ENCODE assay signal across 7 mouse cellular contexts in genomic region chr3:142490465-142490864, GRCm38 (mm10). TPM values are rescaled to one million over a fixed set of nuclear protein-coding genes. Genes with fewer than 3 reads are reported as not detected.
DNase-seq lines count a peak whose midpoint lies in the region; ATAC-seq lines count a peak whose summit lies in the region.

No protein-coding gene starts in this region.

- ATAC-seq in megakaryocyte, adult 5-6 weeks (ENCODE audit: poor library complexity, severe bottlenecking), result peak; percentile 81

- H3K4me3 ChIP-seq in forebrain, embryonic 10.5 days, result no peak overlapping the region

- no peaks in the 10 kb centered on the region for H3K27me3 ChIP-seq in forebrain, embryonic 10.5 days (ENCODE audit: poor library complexity, severe bottlenecking)

- no peaks in the 10 kb centered on the region for H3K4me1 ChIP-seq in forebrain, embryonic 10.5 days

- peak; percentile 58 for DNase-seq in Muller cell, postnatal 12 days (ENCODE audit: inconsistent ontology term)
- DNase-seq in brain, adult 2 months (ENCODE audit: low read depth, low spot score), result peak; percentile 84
- DNase-seq in forebrain, embryonic 10.5 days (ENCODE audit: extremely low spot score, low spot score), result peak; percentile 54
- peak; percentile 69 to 73 for DNase-seq in heart, postnatal 36 days
- peak; percentile 54 to 73 for DNase-seq in layer of hippocampus, postnatal 10 days (ENCODE audit: low spot score in 2 of 2)
- DNase-seq in right cerebral cortex, postnatal 10 days (ENCODE audit: low spot score in 2 of 2), result peak; percentile 40 to 73

- H3K9me3 ChIP-seq in forebrain, embryonic 10.5 days, result no peaks in the 10 kb centered on the region

- 82% methylated on average over 1 of the region's 1 CpGs for WGBS in forebrain, embryonic 10.5 days

- H3K36me3 ChIP-seq in forebrain, embryonic 10.5 days (replicated peaks), result no peaks in the 10 kb centered on the region

- no peak overlapping the region for H3K27ac ChIP-seq in forebrain, embryonic 10.5 days

- intact Hi-C loops in heart, postnatal 36 days (cut with DNase I), result loop anchor here (1.0 to 2.0 kb wide), 4 partner anchors 71 to 218 kb away; no protein-coding TSS in a partner anchor

RNA-seq across cellular contexts. Expression of gene Gbp5, which starts 3.3 kb away (rescaled TPM):
- not detected in 2 replicates for polyA plus RNA-seq in forebrain, embryonic 10.5 days (2016; fragmentation: Nextera tagmentation; extraction: Ambion mirVana)
- total RNA-seq in heart, postnatal 36 days (2021), result 10 to 100 TPM in 1 of 2 experiments, 1 to 10 TPM in 1; 6.7 to 11.9 TPM
- total RNA-seq in layer of hippocampus, postnatal 10 days (2021), result 1 to 10 TPM; 1.7 to 1.9 TPM
- 2.9 and 3.6 TPM in 2 replicates for total RNA-seq in megakaryocyte, adult 5-6 weeks (2015)
- 4.9 and 5.0 TPM in 2 replicates for total RNA-seq in megakaryocyte, adult 5-6 weeks (2017)

RNA-seq across cellular contexts. Expression of gene Gbp7, which starts 39.7 kb away (rescaled TPM):
- 0.76 and 0.79 TPM in 2 replicates for polyA plus RNA-seq in forebrain, embryonic 10.5 days (2016; fragmentation: Nextera tagmentation; extraction: Ambion mirVana)
- total RNA-seq in heart, postnatal 36 days (2021), result 10 to 100 TPM in 1 of 2 experiments, 1 to 10 TPM in 1; 8.5 to 14.3 TPM
- total RNA-seq in layer of hippocampus, postnatal 10 days (2021), result 1 to 10 TPM; 3.3 to 3.6 TPM
- 16.0 and 16.6 TPM in 2 replicates for total RNA-seq in megakaryocyte, adult 5-6 weeks (2015)
- total RNA-seq in megakaryocyte, adult 5-6 weeks (2017), result 17.8 and 18.4 TPM in 2 replicates
